Mouse (Mus musculus) limb, embryonic 14.5 days (tissue): ENCODE measurements around the gene Kif9. TPM values are rescaled to one million over a fixed set of nuclear protein-coding genes. Genes with fewer than 3 reads are reported as not detected.

Experiments used
- ATAC-seq: fragments of 200-750 bp; cut with Nextera tagmentation; 2 replicates; pipeline ENCODE4 v1.8.0; 2017; ENCODE audit warnings: low read depth, moderate number of reproducible peaks, moderate TSS enrichment; ENCODE audit not compliant: low FRiP score
- DNase-seq: peaks from one replicate; pipeline ENCODE4 v3.0.0-alpha.2; 2015; ENCODE audit warnings: low spot score
- H3K27ac ChIP-seq: fragments of 300-500 bp; sonication (generic); replicated peaks from 2 replicates; pipeline ENCODE4 v1.5.1; 2014; ENCODE audit warnings: low read depth, mild to moderate bottlenecking, low read length, moderate library complexity, mixed read lengths
- H3K27me3 ChIP-seq: fragments of 300-500 bp; sonication (generic); 2 replicates; pipeline ENCODE4 v1.6.1; 2014; ENCODE audit warnings: low read length, mixed read lengths; ENCODE audit not compliant: control insufficient read depth, insufficient read depth
- H3K36me3 ChIP-seq: fragments of 300-500 bp; sonication (generic); 2 replicates; pipeline ENCODE4 v1.6.1; 2014; ENCODE audit warnings: mild to moderate bottlenecking, low read length, moderate library complexity, mixed read lengths; ENCODE audit not compliant: control insufficient read depth, insufficient read depth
- H3K4me1 ChIP-seq: fragments of 300-500 bp; sonication (generic); 2 replicates; pipeline ENCODE4 v1.6.1; 2014; ENCODE audit warnings: antibody characterized with exemption, low read length, mixed read lengths; ENCODE audit not compliant: control insufficient read depth, insufficient read depth
- H3K4me2 ChIP-seq: fragments of 300-500 bp; sonication (generic); replicated peaks from 2 replicates; pipeline ENCODE4 v1.6.1; 2014; ENCODE audit warnings: low read depth, mild to moderate bottlenecking, low read length, moderate library complexity; ENCODE audit not compliant: severe bottlenecking
- H3K4me3 ChIP-seq: fragments of 300-500 bp; sonication (generic); replicated peaks from 2 replicates; pipeline ENCODE4 v1.5.1; 2014; ENCODE audit warnings: low read length
- H3K9ac ChIP-seq: fragments of 300-500 bp; sonication (generic); 2 replicates; pipeline ENCODE4 v1.6.1; 2014; ENCODE audit warnings: mild to moderate bottlenecking, low read depth, low read length, moderate library complexity; ENCODE audit not compliant: severe bottlenecking
- H3K9me3 ChIP-seq: fragments of 300-500 bp; sonication (generic); 2 replicates; pipeline ENCODE4 v1.6.1; 2016; ENCODE audit warnings: low read length; ENCODE audit not compliant: control insufficient read depth
- POLR2A ChIP-seq: fragments of 200-500 bp; IDR thresholded peaks from 2 replicates; pipeline ENCODE4 v1.8.0; 2012; ENCODE audit warnings: inconsistent platforms, mild to moderate bottlenecking, moderate library complexity, borderline replicate concordance; ENCODE audit not compliant: insufficient read depth, insufficient read length; ENCODE audit errors: extremely low read depth
- WGBS: fragments of 180-500 bp; shearing (Covaris S2); extraction: QIAGEN DNeasy Blood & Tissue Kit; methylation state at CpG from one replicate; pipeline ENCODE4 v1.1.7; 2014; 5-methylcytosine and 5-hydroxymethylcytosine counted together
- polyA plus RNA-seq, 2 experiments: library from polyadenylated mRNA; depleted of rRNA in 1 of 2; stranded (reverse) in 1 of 2; unstranded in 1 of 2; fragments of >200 nt; fragmentation: Nextera tagmentation in 1 of 2; extraction: Ambion mirVana in 1 of 2; gene quantifications; 2 replicates each; pipeline versions ENCODE4 v1.2.1 to v1.2.3; 2012 to 2014

Gene Kif9
- polyA plus RNA-seq, 2 experiments = 0.77 to 0.94 TPM

- no peak overlapping the region for H3K27ac ChIP-seq
- no peak overlapping the region for H3K9ac ChIP-seq
- no peaks in the 10 kb centered on the region for H3K4me1 ChIP-seq
- no peaks in the 10 kb centered on the region for H3K9me3 ChIP-seq
- H3K36me3 ChIP-seq = peaks cover 26% of the 10 kb centered on the region
- ATAC-seq (no peak), DNase-seq (no peak)
- TF ChIP-seq POLR2A = no peak
- H3K4me3 ChIP-seq = no peak overlapping the region
- H3K4me2 ChIP-seq = no peak overlapping the region
- no peaks in the 10 kb centered on the region for H3K27me3 ChIP-seq
- WGBS = 90% methylated on average over 6 of the region's 6 CpGs
Observed at GRCm38 (mm10) chr9:110440559-110440958, 36.2 kb upstream of the Kif9 start.

GRCm38 (mm10) chr9:110448356-110448755, 28.4 kb upstream of the Kif9 start:
- TF ChIP-seq POLR2A = no peak
- H3K27me3 ChIP-seq = no peaks in the 10 kb centered on the region
- DNase-seq = no peak
- H3K27ac ChIP-seq = no peak overlapping the region
- H3K9me3 ChIP-seq = no peaks in the 10 kb centered on the region
- no peak overlapping the region for H3K4me2 ChIP-seq
- H3K4me3 ChIP-seq = no peak overlapping the region
- no peak for ATAC-seq
- peaks cover 16% of the 10 kb centered on the region; the same call in 1 of the 2 replicates for H3K36me3 ChIP-seq
- 76% methylated on average over 15 of the region's 15 CpGs for WGBS
- no peaks in the 10 kb centered on the region; the same call in 1 of the 2 replicates for H3K4me1 ChIP-seq
- H3K9ac ChIP-seq = no peak overlapping the region

- Histone ChIP-seq H3K4me3 (no peak overlapping the region), H3K27ac (no peak overlapping the region), H3K27me3 (no peaks in the 10 kb centered on the region), H3K9ac (no peak overlapping the region), H3K4me1 (no peaks in the 10 kb centered on the region; the same call in 1 of the 2 replicates), H3K36me3 (peaks cover 16% of the 10 kb centered on the region; the same call in 1 of the 2 replicates), H3K9me3 (no peaks in the 10 kb centered on the region), H3K4me2 (no peak overlapping the region)
- ATAC-seq (peak; percentile 93), DNase-seq (peak; percentile 93)
- no peak for TF ChIP-seq POLR2A
- 30% methylated on average over 11 of the region's 11 CpGs for WGBS
Observed at GRCm38 (mm10) chr9:110448857-110449617, 27.7 kb upstream of the Kif9 start.

- Histone ChIP-seq H3K27ac (no peak overlapping the region), H3K4me1 (no peaks in the 10 kb centered on the region; the same call in 1 of the 2 replicates), H3K9me3 (no peaks in the 10 kb centered on the region), H3K36me3 (peaks cover 23% of the 10 kb centered on the region), H3K4me3 (no peak overlapping the region), H3K9ac (no peak overlapping the region), H3K4me2 (no peak overlapping the region), H3K27me3 (no peaks in the 10 kb centered on the region)
- WGBS = 78% methylated on average over 3 of the region's 3 CpGs
- ATAC-seq (no peak), DNase-seq (no peak)
- TF ChIP-seq POLR2A = no peak
Observed at GRCm38 (mm10) chr9:110452523-110452922, 24.2 kb upstream of the Kif9 start.

- no peaks in the 10 kb centered on the region for H3K4me1 ChIP-seq
- no peaks in the 10 kb centered on the region for H3K27me3 ChIP-seq
- no peak for ATAC-seq
- no peaks in the 10 kb centered on the region for H3K9me3 ChIP-seq
- H3K9ac ChIP-seq = no peak overlapping the region
- H3K4me3 ChIP-seq = no peak overlapping the region
- no peak for TF ChIP-seq POLR2A
- DNase-seq = no peak
- peaks cover 10% of the 10 kb centered on the region for H3K36me3 ChIP-seq
- no peak overlapping the region for H3K4me2 ChIP-seq
- H3K27ac ChIP-seq = no peak overlapping the region
- WGBS = 81% methylated on average over 3 of the region's 3 CpGs
Observed at GRCm38 (mm10) chr9:110457926-110458325, 18.8 kb upstream of the Kif9 start.
